Mouse (Mus musculus): ENCODE data around the gene Slc38a3.

DNA sequence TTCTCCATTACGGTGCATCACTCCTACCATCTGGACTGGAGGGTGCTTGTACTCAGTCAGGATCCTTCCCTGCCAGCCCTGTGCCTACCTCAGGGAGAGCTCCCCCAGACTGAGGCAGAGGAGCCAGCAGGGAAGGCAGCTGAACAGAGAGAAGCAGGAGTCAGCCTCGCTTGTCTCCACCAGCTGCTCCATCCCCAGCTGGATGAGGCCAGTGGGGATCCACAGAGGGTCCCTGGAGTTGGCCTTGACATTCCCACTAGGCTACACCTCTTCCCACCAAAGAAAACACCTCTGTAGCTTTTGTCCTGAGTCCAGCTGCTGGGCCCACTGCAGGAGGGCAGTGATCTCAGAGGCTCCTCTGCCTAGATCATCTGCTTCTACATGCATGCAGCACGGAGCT lies 44.4 kb downstream of the Slc38a3 start:
- no peak for TF ChIP-seq CTCF (IDR thresholded peaks at IDR 0.05 in 2 of 3, conservative IDR thresholded peaks at IDR 0.05 in 1 of 3; ENCODE audit: control insufficient read depth in 1 of 3, insufficient read depth in 1 of 3, low read depth in 2 of 3, low read length in 3 of 3, poor library complexity in 1 of 3, severe bottlenecking in 1 of 3)
- no peak for TF ChIP-seq ETS1 (IDR thresholded peaks at IDR 0.05; ENCODE audit: low read depth, low read length)
- TF ChIP-seq TCF12 (IDR thresholded peaks at IDR 0.05; ENCODE audit: low read depth, low read length): no peak

Measured in MEL (cell line).